Mouse (Mus musculus) thymus, postnatal 0 days (tissue): ENCODE data around the gene Tll1. TPM values are rescaled to one million over a fixed set of nuclear protein-coding genes. Genes with fewer than 3 reads are reported as not detected.

Experiments used
- DNase-seq: peaks from one replicate; pipeline ENCODE4 v3.0.0-alpha.2; 2015; ENCODE audit warnings: low spot score
- polyA plus RNA-seq: library from polyadenylated mRNA; unstranded; fragments of >200 nt; fragmentation: Nextera tagmentation; extraction: Ambion mirVana; gene quantifications from 2 replicates; pipeline ENCODE4 v1.2.1, GENCODE M21; 2015

Gene Tll1
- 0.13 TPM in 2 replicates for polyA plus RNA-seq

- DNase-seq, result no peak
These were observed at the start of gene Tll1 for GRCm38 (mm10) chr8:64206024-64206385. TSS of gene Tll1 (minus strand) at chr8:64206271.

DNA sequence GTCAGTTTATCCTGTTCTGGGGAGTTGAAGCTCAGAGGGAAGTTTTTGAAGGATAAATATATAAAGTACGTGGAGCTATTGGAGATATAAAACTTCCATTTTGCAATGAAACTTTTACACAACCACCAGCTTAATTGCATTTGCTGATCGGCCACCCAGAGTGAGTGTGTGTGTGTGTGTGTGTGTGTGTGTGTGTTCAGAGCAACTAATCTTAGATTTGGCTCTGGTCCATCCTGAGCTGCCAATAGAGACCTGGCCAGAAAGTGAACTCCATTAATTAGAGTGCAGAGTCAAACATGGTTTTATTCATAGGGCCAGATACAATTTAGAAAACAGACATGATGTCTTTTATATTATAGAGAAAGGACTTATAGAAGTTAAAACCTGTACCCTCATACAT lies 32.6 kb upstream of the Tll1 start:
- no peak for DNase-seq

GRCm38 (mm10) chr8:64221600-64221999 lies 15.5 kb upstream of the Tll1 start:
- no peak for DNase-seq

DNA sequence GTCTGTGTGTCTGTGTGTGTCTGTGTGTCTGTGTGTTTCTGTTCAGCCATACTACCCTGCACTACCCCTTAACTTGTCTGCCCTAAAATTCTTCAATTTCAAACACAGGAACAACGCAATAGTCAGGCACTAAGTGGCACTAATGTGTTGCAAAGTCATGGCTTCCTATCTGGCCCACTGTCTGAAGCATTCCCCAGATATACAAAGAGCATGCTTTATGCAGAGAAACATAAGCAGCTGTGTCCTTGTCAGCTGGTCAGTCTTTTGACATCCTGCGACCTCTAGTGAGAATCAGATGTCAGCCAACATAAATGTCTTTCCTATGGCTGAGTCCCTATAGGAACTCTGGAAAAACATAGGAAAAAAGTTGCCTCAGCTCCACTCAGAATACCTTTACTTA lies 11.6 kb upstream of the Tll1 start:
- DNase-seq, result no peak

- DNase-seq, result no peak
These were observed 10.2 kb upstream of the Tll1 start for GRCm38 (mm10) chr8:64216252-64216651.

- DNase-seq, result no peak
These were observed 9.3 kb upstream of the Tll1 start for GRCm38 (mm10) chr8:64215374-64215773.

GRCm38 (mm10) chr8:64214906-64215305 lies 8.8 kb upstream of the Tll1 start:
- no peak for DNase-seq

DNA sequence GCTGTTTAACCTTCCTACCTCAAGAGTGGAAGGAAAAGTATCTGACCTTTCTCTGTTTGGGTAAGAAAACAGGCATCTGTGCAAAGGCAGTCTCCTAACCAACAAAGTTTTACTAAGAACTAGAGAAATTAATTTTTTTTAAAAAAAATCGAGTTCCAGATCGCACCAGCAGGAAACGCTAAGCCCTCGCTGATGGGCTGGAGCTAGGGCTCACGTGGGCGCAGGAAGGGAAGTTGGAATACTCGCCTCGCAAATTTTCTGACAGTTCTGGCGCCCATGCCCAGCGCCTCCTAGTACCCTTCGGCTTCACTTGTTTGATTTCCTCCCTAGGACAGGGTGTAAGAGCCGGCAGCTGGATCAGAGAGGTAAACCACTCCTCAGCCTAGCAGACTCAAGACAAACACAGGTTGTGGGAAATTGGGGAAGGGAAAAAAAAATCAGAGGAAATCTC lies 365 bp upstream of the Tll1 start:
- no peak for DNase-seq

DNA sequence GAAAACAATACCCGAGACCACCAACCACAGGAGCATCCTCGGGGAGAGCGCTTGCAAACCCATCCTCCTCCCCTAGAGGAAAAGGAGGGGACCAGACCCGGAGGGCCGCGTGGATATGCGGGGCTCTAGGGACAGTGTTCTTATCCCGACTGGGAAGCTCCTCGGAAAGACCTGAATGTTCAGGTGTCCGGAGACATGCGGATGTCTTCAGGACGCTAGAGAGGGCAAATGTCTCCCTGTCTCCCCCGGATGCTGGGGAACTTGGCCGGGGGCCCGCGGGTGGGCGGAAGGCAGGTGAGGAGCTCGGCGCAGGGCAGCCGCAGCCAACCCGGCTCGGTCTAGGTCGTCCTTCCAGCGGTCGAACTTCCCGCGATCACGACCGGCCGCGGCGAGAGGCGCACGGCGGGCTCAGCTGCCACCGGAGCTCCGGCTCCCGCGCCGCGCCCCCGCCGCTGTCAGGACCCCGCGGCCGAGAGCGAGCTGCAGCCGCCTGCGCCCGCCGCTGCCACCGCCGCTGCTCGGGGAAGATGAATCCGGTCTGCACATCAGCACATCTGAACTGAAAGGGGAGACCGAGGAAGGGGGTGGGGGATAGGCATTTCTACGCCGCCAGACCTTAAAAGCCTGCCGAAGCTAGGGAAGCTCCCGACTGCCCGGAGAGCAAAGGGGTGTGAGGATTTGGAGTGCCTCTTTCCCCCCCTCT lies 599 bp downstream of the Tll1 start:
- DNase-seq, result peak; percentile 3

GRCm38 (mm10) chr8:64204801-64205311 lies 1.2 kb downstream of the Tll1 start:
- DNase-seq, result no peak

GRCm38 (mm10) chr8:64204167-64204566 lies 1.9 kb downstream of the Tll1 start:
- DNase-seq, result no peak

DNA sequence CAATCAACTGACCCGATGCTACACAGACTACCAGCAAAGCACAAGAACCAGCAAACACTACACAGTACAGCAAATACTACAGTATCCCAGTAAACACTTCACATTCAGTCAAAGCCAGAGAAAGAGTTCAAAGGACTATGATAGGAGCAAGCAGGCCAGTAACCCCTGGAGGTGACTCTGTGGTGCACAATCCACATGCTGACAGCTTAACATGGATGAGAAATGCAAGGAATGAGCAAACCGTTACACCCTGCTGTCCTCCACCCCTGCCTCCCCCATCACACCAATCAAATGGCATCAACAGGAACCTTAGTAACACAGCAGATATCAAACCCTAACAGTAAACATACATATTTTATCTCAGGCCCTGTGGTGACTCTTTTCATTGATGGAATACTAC lies 7.7 kb downstream of the Tll1 start:
- no peak for DNase-seq

GRCm38 (mm10) chr8:64193421-64193820 lies 12.7 kb downstream of the Tll1 start:
- DNase-seq, result no peak

DNA sequence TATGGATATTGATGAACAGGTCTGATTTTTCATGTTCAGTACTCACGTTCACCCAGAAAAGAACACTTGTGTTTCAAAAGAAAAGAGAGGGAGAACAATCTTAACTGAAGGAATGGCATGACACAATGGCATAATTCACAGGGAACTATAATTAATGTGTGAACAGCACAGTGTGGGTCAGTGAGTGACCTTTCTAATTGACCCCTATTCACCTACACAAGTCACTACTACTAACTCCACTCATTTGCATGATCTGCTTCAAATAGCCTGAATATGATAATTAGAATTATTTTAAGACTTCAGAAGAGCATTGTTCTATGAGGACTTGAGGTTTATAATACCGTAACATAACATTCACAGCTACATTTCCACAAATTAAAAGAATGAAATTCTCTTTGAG lies 18.2 kb downstream of the Tll1 start:
- DNase-seq, result no peak

- DNase-seq, result no peak
These were observed 29.1 kb downstream of the Tll1 start for GRCm38 (mm10) chr8:64176931-64177330.

DNA sequence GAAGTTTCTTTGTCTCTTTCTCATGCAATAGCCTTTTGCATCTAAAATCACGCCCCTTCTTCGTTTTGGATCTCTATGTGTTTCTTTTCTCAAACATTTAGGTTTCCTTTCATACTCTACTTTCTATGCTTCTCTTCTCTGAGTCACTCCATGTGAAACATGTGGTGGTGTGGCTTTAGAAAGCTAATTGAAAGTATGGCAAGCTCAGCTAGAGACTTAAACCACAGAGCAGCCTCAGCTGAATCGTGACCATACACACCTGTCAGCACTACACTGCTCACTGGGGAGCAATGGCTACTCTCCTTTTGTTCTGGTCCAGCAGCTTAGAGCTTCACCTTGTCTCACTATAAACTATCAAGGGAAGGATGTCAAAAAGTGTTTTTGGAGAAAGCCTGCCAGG lies 31.2 kb downstream of the Tll1 start:
- no peak for DNase-seq

- DNase-seq, result no peak
These were observed 32.3 kb downstream of the Tll1 start for GRCm38 (mm10) chr8:64173759-64174158.

DNA sequence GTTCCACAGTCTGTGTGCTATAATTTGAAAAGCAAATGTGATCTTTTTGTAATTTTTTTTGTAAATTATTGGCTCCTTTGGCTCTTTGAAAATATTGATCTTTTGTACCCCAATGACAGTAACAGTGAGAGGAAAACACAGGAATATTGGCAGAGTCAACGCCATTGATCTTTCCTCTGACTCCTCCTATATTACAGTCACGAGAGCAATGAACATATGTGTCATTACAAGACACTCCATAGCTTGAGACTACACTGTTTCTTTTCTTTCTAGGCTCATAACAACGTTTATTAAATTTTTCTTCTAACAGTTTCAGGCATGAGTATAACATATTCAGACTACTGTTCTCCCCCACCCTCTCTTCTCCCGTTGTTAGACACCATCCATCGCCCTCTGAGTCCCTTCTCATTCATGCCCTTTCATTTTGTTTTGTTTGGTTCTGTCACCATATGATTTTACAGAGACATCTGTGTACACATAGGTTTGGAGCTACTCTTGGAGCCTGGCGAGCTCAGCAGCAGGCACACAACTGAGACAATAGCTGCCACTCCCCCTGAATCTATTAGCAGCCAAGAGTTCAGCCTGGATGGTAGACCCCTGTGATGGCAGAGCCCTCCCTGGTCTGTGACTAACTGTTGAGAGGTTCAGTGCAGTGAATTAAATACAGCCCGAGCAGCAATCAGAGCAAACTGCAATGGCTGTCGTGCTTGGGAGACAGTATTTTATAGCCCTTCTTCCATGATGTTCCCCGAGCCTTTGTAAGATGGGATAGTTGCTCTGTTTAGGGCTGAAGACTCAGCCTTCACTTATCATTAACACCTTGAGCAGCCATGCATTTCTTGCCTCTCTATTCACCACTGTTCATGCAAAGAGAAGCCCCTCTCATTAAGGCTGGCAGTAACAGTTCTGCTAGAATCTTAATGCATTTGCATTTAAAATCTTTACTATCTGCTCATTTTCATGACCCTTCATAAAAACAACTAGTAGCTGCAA lies 52.9 kb downstream of the Tll1 start:
- DNase-seq, result no peak

- no peak for DNase-seq
These were observed 53.8 kb downstream of the Tll1 start for GRCm38 (mm10) chr8:64152216-64152804.

GRCm38 (mm10) chr8:64136593-64136992 lies 69.5 kb downstream of the Tll1 start:
- DNase-seq, result no peak

- DNase-seq, result no peak
These were observed 98.9 kb downstream of the Tll1 start for GRCm38 (mm10) chr8:64107190-64107589.

DNA sequence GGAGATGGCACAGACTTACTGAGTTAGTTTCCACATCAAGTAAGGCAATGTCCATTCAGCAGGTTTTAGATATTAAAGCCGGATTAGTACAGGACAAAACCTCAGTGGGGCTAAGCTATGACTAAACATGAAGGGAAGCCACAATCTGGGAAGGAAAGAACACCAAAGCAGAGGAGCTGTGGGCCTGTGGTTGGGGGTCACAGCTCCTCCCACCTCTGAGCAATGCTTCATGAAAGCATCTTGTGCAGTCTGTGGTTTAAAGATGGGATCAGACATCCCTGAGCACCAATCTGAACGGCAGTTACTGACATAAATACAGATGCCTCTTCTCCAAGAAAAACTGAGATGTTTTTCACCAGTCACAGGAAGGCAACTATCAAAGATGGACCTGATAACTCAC lies 132.7 kb downstream of the Tll1 start:
- no peak for DNase-seq
